ENCODE assay signal across 25 mouse cellular contexts in the genomic region with DNA sequence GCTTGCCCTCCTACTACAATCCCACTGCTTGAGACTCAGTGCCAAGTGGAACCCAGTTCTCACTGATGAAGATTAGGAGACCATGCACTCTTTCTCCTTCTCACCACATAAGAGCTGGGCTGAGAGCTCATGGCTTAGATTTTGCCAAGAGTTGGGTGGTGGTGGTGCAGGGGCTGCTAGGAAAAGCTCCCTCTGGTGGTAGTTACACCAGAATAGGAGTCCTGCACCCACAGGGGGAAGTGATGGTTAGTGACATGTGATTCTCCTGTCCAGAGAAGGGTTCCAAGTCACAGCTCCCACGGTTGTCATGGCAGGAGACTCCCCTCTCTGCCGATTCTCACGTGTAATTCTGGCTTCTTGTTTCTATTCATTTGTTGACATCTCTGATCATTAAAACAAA. TPM values are rescaled to one million over a fixed set of nuclear protein-coding genes. Genes with fewer than 3 reads are reported as not detected.
DNase-seq lines count a peak whose midpoint lies in the region; ATAC-seq and TF ChIP-seq lines count a peak whose summit lies in the region.
"Had no signal": no experiment of that assay in that cellular context is flagged by ENCODE, and none has a peak within 500 bp of the region (broad histone marks: within the 10 kb centered on the region; RNA-seq: fewer than 3 reads in every experiment).

No protein-coding gene starts in this region.

- H3K79me2 ChIP-seq in liver, adult 2 months (ENCODE audit: control insufficient read depth, insufficient read depth, low read length): no peaks in the 10 kb centered on the region

- TF ChIP-seq CTCF in heart, postnatal 0 days (IDR thresholded peaks at IDR 0.05; ENCODE audit: low read depth): 0 out of 2 replicates have a peak, but pooled peaks have one; percentile 10
- TF ChIP-seq CTCF in liver, adult 2 months (IDR thresholded peaks at IDR 0.05; ENCODE audit: low read depth, low read length): peak; percentile 16; the same call in 1 of the 2 replicates

- intact Hi-C loops in heart, postnatal 10 days (cut with DNase I): no loop called here

- no peaks in the 10 kb centered on the region for H3K36me3 ChIP-seq in heart, postnatal 0 days (replicated peaks; ENCODE audit: control insufficient read depth, insufficient read depth, low read length)
- H3K36me3 ChIP-seq in liver, adult 2 months (ENCODE audit: control insufficient read depth, insufficient read depth, low read length): no peaks in the 10 kb centered on the region
- no peaks in the 10 kb centered on the region for H3K36me3 ChIP-seq in midbrain, embryonic 11.5 days (ENCODE audit: control insufficient read depth, insufficient read depth, low read length)
- H3K36me3 ChIP-seq: embryonic facial prominence, embryonic 15.5 days; heart, embryonic 13.5 days; limb, embryonic 12.5 days; midbrain, embryonic 10.5 days had no signal

- no peak for ATAC-seq in heart, postnatal 0 days (ENCODE audit: insufficient read depth, low read depth)
- no peak for ATAC-seq in midbrain, embryonic 11.5 days (ENCODE audit: low FRiP score)
- ATAC-seq: hindbrain, embryonic 16.5 days had no signal

- peaks cover 16% of the 10 kb centered on the region for H3K27me3 ChIP-seq in heart, postnatal 0 days (ENCODE audit: control insufficient read depth, insufficient read depth, low read length)
- peaks cover 5% of the 10 kb centered on the region for H3K27me3 ChIP-seq in liver, adult 2 months (ENCODE audit: control insufficient read depth, insufficient read depth, low read length)
- peaks cover 4% of the 10 kb centered on the region; the same call in 1 of the 2 replicates for H3K27me3 ChIP-seq in midbrain, embryonic 11.5 days (ENCODE audit: control insufficient read depth, insufficient read depth, low read length)

- H3K4me1 ChIP-seq in heart, postnatal 0 days (ENCODE audit: control insufficient read depth, insufficient read depth): 0 out of 2 replicates have a peak, but pooled peaks cover 4% of the 10 kb centered on the region
- H3K4me1 ChIP-seq in liver, adult 2 months (ENCODE audit: control insufficient read depth, insufficient read depth, low read length): no peaks in the 10 kb centered on the region
- H3K4me1 ChIP-seq in midbrain, embryonic 11.5 days (ENCODE audit: control insufficient read depth, insufficient read depth, low read length): peaks cover 2% of the 10 kb centered on the region

- H3K9me3 ChIP-seq in heart, postnatal 0 days (replicated peaks; ENCODE audit: control insufficient read depth, low read length): no peaks in the 10 kb centered on the region
- H3K9me3 ChIP-seq in midbrain, embryonic 11.5 days (ENCODE audit: control insufficient read depth, low read length): no peaks in the 10 kb centered on the region
- H3K9me3 ChIP-seq: embryonic facial prominence, embryonic 15.5 days; heart, embryonic 13.5 days; midbrain, embryonic 10.5 days had no signal

- H3K4me2 ChIP-seq in heart, postnatal 0 days (ENCODE audit: low read depth, low read length): no peak overlapping the region
- H3K4me2 ChIP-seq in midbrain, embryonic 11.5 days: no peak overlapping the region
- H3K4me2 ChIP-seq: embryonic facial prominence, embryonic 15.5 days; heart, embryonic 13.5 days; limb, embryonic 12.5 days had no signal

- H3K9ac ChIP-seq in heart, postnatal 0 days (replicated peaks; ENCODE audit: low read depth, low read length): no peak overlapping the region
- H3K9ac ChIP-seq in liver, adult 2 months (ENCODE audit: low read depth, low read length): no peak overlapping the region
- no peak overlapping the region for H3K9ac ChIP-seq in midbrain, embryonic 11.5 days (ENCODE audit: low read length)
- H3K9ac ChIP-seq: embryonic facial prominence, embryonic 15.5 days; heart, embryonic 13.5 days; limb, embryonic 12.5 days had no signal

- no peak for TF ChIP-seq EP300 in heart, postnatal 0 days (IDR thresholded peaks at IDR 0.05; ENCODE audit: low read depth)

- 59% methylated on average over 3 of the region's 3 CpGs for WGBS in heart, postnatal 0 days
- 79% methylated on average over 3 of the region's 3 CpGs for WGBS in liver, adult 2 months
- WGBS in midbrain, embryonic 11.5 days: 68% methylated on average over 3 of the region's 3 CpGs

- TF ChIP-seq POLR2A in liver, adult 2 months (IDR thresholded peaks at IDR 0.05; ENCODE audit: extremely low read depth, insufficient read depth, low read length): no peak

- no peak overlapping the region for H3K27ac ChIP-seq in heart, postnatal 0 days (ENCODE audit: low read depth)
- no peak overlapping the region for H3K27ac ChIP-seq in liver, adult 2 months (replicated peaks; ENCODE audit: insufficient read depth, low read depth, low read length)
- H3K27ac ChIP-seq in midbrain, embryonic 11.5 days (ENCODE audit: low read depth, low read length): no peak overlapping the region
- H3K27ac ChIP-seq: embryonic facial prominence, embryonic 15.5 days; heart, embryonic 13.5 days; limb, embryonic 12.5 days; macrophage; midbrain, embryonic 10.5 days had no signal

- no peak overlapping the region for H3K4me3 ChIP-seq in heart, postnatal 0 days (ENCODE audit: low read depth, low read length)
- no peak overlapping the region for H3K4me3 ChIP-seq in liver, adult 2 months (ENCODE audit: insufficient read depth, low read depth, low read length)
- no peak overlapping the region for H3K4me3 ChIP-seq in midbrain, embryonic 11.5 days (ENCODE audit: low read depth, low read length)
- H3K4me3 ChIP-seq: embryonic facial prominence, embryonic 15.5 days; heart, embryonic 13.5 days; limb, embryonic 12.5 days; midbrain, embryonic 10.5 days had no signal

- no peak for DNase-seq in heart, postnatal 0 days (ENCODE audit: low spot score)
- no peak for DNase-seq in heart, postnatal 10 days
- DNase-seq in liver, adult 2 months (ENCODE audit: extremely low read depth, low read depth, low spot score): no peak
- no peak for DNase-seq in liver
- DNase-seq in A20 (ENCODE audit: low read depth, low spot score): peak; percentile 24
- peak; percentile 22 for DNase-seq in NIH3T3 (ENCODE audit: low read depth)
- DNase-seq in midbrain, embryonic 11.5 days (ENCODE audit: low spot score, missing footprints): no peak
- no peak for DNase-seq in adrenal gland, adult 18-20 months (ENCODE audit: low spot score in 2 of 2)
- DNase-seq: adrenal gland, postnatal 25 days; cerebellum, adult 11 months; cerebellum, postnatal 25 days; heart, postnatal 4 days; kidney, adult 18-20 months; kidney, postnatal 25 days; lung, adult 18-20 months; thymus, postnatal 14 days had no signal

RNA-seq across cellular contexts. Expression of gene Sertm1, which starts 4.7 kb away (rescaled TPM):
- 0.38 and 1.7 TPM in 2 replicates for total RNA-seq in heart, postnatal 0 days (2014; rRNA removed; ENCODE audit: low replicate concordance)
- polyA plus RNA-seq in heart, postnatal 0 days (2015; fragmentation: Nextera tagmentation; extraction: Ambion mirVana): 0.04 and 0.11 TPM in 2 replicates
- under 1 TPM; 0.14 to 0.35 TPM for total RNA-seq in heart, postnatal 10 days (2021)
- not detected in 2 replicates for total RNA-seq in liver, adult 2 months (2014; rRNA removed)
- not detected in 2 replicates for polyA plus RNA-seq in liver, adult 2 months (2012; rRNA removed)
- polyA plus RNA-seq in midbrain, embryonic 11.5 days (2014; fragmentation: Nextera tagmentation; extraction: Ambion mirVana): 0.06 and 0.16 TPM in 2 replicates
- total RNA-seq in adrenal gland, adult 18-20 months (2021): not detected
- total RNA-seq: adrenal gland, postnatal 25 days; gastrocnemius, adult 18-20 months; granulocyte monocyte progenitor cell, adult 5-6 weeks; monocyte, adult 5-6 weeks had no signal
- polyA plus RNA-seq: limb, embryonic 12.5 days; macrophage had no signal

Comparison
In these comparisons a context has a peak if more than half of its experiments do, and no peak if none do; other contexts are left out.
1. DNase-seq: peak in A20 (single experiment) and NIH3T3 (single experiment); none in heart, postnatal 0 days (single experiment), heart, postnatal 10 days (0 of 2), liver, adult 2 months (single experiment), liver (single experiment), midbrain, embryonic 11.5 days (single experiment) and adrenal gland, adult 18-20 months (0 of 2).